Mouse (Mus musculus) thymus, postnatal 36 days (tissue): ENCODE measurements around the gene Adipoq.
A peak's percentile ranks its signal among the peaks of the same experiment; 100 is the strongest.
"Not testable (repeated sequence)": the region's sequence is repeated elsewhere in the genome, so short reads cannot be mapped to it uniquely, and the experiment has no call there.

Source experiments
- DNase-seq, 2 experiments: peaks; one replicate each; pipeline ENCODE4 v3.0.0; 2022; ENCODE audit warnings: mixed read lengths in 2 of 2

Gene Adipoq

GRCm38 (mm10) chr16:23146280-23146679 lies at the start of gene Adipoq:
Gene Adipoq, plus strand, starts transcription at chr16:23146536.
- DNase-seq = no peak

- DNase-seq = not testable (repeated sequence)
These were observed 49.5 kb upstream of the Adipoq start for GRCm38 (mm10) chr16:23096886-23097285.

- not testable (repeated sequence) for DNase-seq
These were observed 48.8 kb upstream of the Adipoq start for GRCm38 (mm10) chr16:23097290-23098104.

GRCm38 (mm10) chr16:23098105-23098452 lies 48.3 kb upstream of the Adipoq start:
- not testable (repeated sequence) for DNase-seq

GRCm38 (mm10) chr16:23099632-23100031 lies 46.7 kb upstream of the Adipoq start:
- no peak for DNase-seq

GRCm38 (mm10) chr16:23100099-23100575 lies 46.2 kb upstream of the Adipoq start:
- no peak for DNase-seq

GRCm38 (mm10) chr16:23100613-23101012 lies 45.7 kb upstream of the Adipoq start:
- no peak for DNase-seq

GRCm38 (mm10) chr16:23102340-23103037 lies 43.8 kb upstream of the Adipoq start:
- DNase-seq = peak; percentile 57 to 68

GRCm38 (mm10) chr16:23103038-23103745 lies 43.1 kb upstream of the Adipoq start:
- DNase-seq = no peak

GRCm38 (mm10) chr16:23103841-23104240 lies 42.5 kb upstream of the Adipoq start:
- DNase-seq = no peak

- DNase-seq = no peak
These were observed 40.2 kb upstream of the Adipoq start for GRCm38 (mm10) chr16:23106121-23106520.

- DNase-seq = peak; percentile 92 to 93
These were observed 38.9 kb upstream of the Adipoq start, which contains the start of gene Eif4a2 for GRCm38 (mm10) chr16:23107231-23107942. Gene Eif4a2, plus strand, starts transcription at chr16:23107444.

- peak; percentile 83 to 89 for DNase-seq
These were observed 38.2 kb upstream of the Adipoq start for GRCm38 (mm10) chr16:23107946-23108759.

GRCm38 (mm10) chr16:23108943-23109342 lies 37.4 kb upstream of the Adipoq start:
- no peak for DNase-seq

- no peak for DNase-seq
These were observed 36.7 kb upstream of the Adipoq start for GRCm38 (mm10) chr16:23109350-23110280.

GRCm38 (mm10) chr16:23112348-23112747 lies 34.0 kb upstream of the Adipoq start:
- no peak for DNase-seq

- DNase-seq = no peak
These were observed 33.4 kb upstream of the Adipoq start for GRCm38 (mm10) chr16:23112861-23113435.

- no peak for DNase-seq
These were observed 32.4 kb upstream of the Adipoq start for GRCm38 (mm10) chr16:23113903-23114302.

- DNase-seq = no peak
These were observed 31.8 kb upstream of the Adipoq start for GRCm38 (mm10) chr16:23114339-23115171.
